Mouse (Mus musculus): ENCODE data around the gene Cox8b. TPM values are rescaled to one million over a fixed set of nuclear protein-coding genes. Genes with fewer than 3 reads are reported as not detected.

The Cox8b gene
- polyA plus RNA-seq, 1 experiment from 2014 or later: not detected

GRCm38 (mm10) chr7:140921225-140921975, 21.2 kb upstream of the Cox8b start:
- WGBS: 22% methylated on average over 22 of the region's 22 CpGs
- H3K4me2 ChIP-seq (replicated peaks; ENCODE audit: low read depth, low read length): no peak overlapping the region; the same call in 1 of the 2 replicates
- H3K4me1 ChIP-seq (ENCODE audit: control insufficient read depth, insufficient read depth, low read length): peaks cover 10% of the 10 kb centered on the region
- 0 out of 2 replicates have a peak, but pooled peaks have one; percentile 30 for ATAC-seq (ENCODE audit: low FRiP score, low TSS enrichment)
- no peak overlapping the region for H3K9ac ChIP-seq (ENCODE audit: low read depth, low read length)
- peak overlapping the region; percentile 35 for H3K4me3 ChIP-seq (ENCODE audit: low read length)
- no peaks in the 10 kb centered on the region for H3K9me3 ChIP-seq (ENCODE audit: control insufficient read depth, low read length)
- H3K27me3 ChIP-seq (ENCODE audit: control insufficient read depth, insufficient read depth, low read length): peaks cover 51% of the 10 kb centered on the region
- H3K27ac ChIP-seq (ENCODE audit: low read depth, low read length): no peak overlapping the region
- no peaks in the 10 kb centered on the region for H3K36me3 ChIP-seq (ENCODE audit: control insufficient read depth, insufficient read depth, low read length)

GRCm38 (mm10) chr7:140920418-140921029, 20.3 kb upstream of the Cox8b start, which contains the start of gene Nlrp6:
TSS of gene Nlrp6 (plus strand) at chr7:140920902.
- no peak for ATAC-seq (ENCODE audit: low FRiP score, low TSS enrichment)
- Histone ChIP-seq H3K9ac (ENCODE audit: low read depth, low read length) (no peak within 1 kb of the TSS), H3K27me3 (ENCODE audit: control insufficient read depth, insufficient read depth, low read length) (peaks cover 51% of the 10 kb centered on the region), H3K4me3 (ENCODE audit: low read length) (peak within 1 kb of the TSS; percentile 35; the same call in 1 of the 2 replicates), H3K36me3 (ENCODE audit: control insufficient read depth, insufficient read depth, low read length) (no peaks in the 10 kb centered on the region), H3K4me1 (ENCODE audit: control insufficient read depth, insufficient read depth, low read length) (peaks cover 10% of the 10 kb centered on the region), H3K4me2 (replicated peaks; ENCODE audit: low read depth, low read length) (no peak within 1 kb of the TSS), H3K27ac (ENCODE audit: low read depth, low read length) (no peak within 1 kb of the TSS), H3K9me3 (ENCODE audit: control insufficient read depth, low read length) (no peaks in the 10 kb centered on the region)
- WGBS: 54% methylated on average over 8 of the region's 8 CpGs

GRCm38 (mm10) chr7:140919911-140920310, 19.7 kb upstream of the Cox8b start:
- Histone ChIP-seq H3K4me1 (ENCODE audit: control insufficient read depth, insufficient read depth, low read length) (peaks cover 10% of the 10 kb centered on the region), H3K27me3 (ENCODE audit: control insufficient read depth, insufficient read depth, low read length) (peaks cover 49% of the 10 kb centered on the region), H3K36me3 (ENCODE audit: control insufficient read depth, insufficient read depth, low read length) (no peaks in the 10 kb centered on the region), H3K27ac (ENCODE audit: low read depth, low read length) (no peak overlapping the region), H3K4me3 (ENCODE audit: low read length) (no peak overlapping the region), H3K9me3 (ENCODE audit: control insufficient read depth, low read length) (no peaks in the 10 kb centered on the region), H3K4me2 (replicated peaks; ENCODE audit: low read depth, low read length) (no peak overlapping the region), H3K9ac (ENCODE audit: low read depth, low read length) (no peak overlapping the region)
- ATAC-seq (ENCODE audit: low FRiP score, low TSS enrichment): no peak
- 52% methylated on average over 4 of the region's 4 CpGs for WGBS

- WGBS: 82% methylated on average over 8 of the region's 8 CpGs
- Histone ChIP-seq H3K27me3 (ENCODE audit: control insufficient read depth, insufficient read depth, low read length) (peaks cover 4% of the 10 kb centered on the region; the same call in 1 of the 2 replicates), H3K27ac (ENCODE audit: low read depth, low read length) (no peak overlapping the region), H3K4me3 (ENCODE audit: low read length) (no peak overlapping the region), H3K4me2 (replicated peaks; ENCODE audit: low read depth, low read length) (no peak overlapping the region), H3K36me3 (ENCODE audit: control insufficient read depth, insufficient read depth, low read length) (no peaks in the 10 kb centered on the region), H3K9me3 (ENCODE audit: control insufficient read depth, low read length) (no peaks in the 10 kb centered on the region), H3K9ac (ENCODE audit: low read depth, low read length) (no peak overlapping the region), H3K4me1 (ENCODE audit: control insufficient read depth, insufficient read depth, low read length) (no peaks in the 10 kb centered on the region)
- ATAC-seq (ENCODE audit: low FRiP score, low TSS enrichment): no peak
These were observed 13.9 kb upstream of the Cox8b start for GRCm38 (mm10) chr7:140914031-140914690.

- Histone ChIP-seq H3K9ac (ENCODE audit: low read depth, low read length) (no peak overlapping the region), H3K27me3 (ENCODE audit: control insufficient read depth, insufficient read depth, low read length) (peaks cover under 1% of the 10 kb centered on the region; the same call in 1 of the 2 replicates), H3K36me3 (ENCODE audit: control insufficient read depth, insufficient read depth, low read length) (no peaks in the 10 kb centered on the region), H3K27ac (ENCODE audit: low read depth, low read length) (no peak overlapping the region), H3K4me2 (replicated peaks; ENCODE audit: low read depth, low read length) (no peak overlapping the region), H3K4me1 (ENCODE audit: control insufficient read depth, insufficient read depth, low read length) (no peaks in the 10 kb centered on the region), H3K9me3 (ENCODE audit: control insufficient read depth, low read length) (no peaks in the 10 kb centered on the region), H3K4me3 (ENCODE audit: low read length) (no peak overlapping the region)
- 76% methylated on average over 5 of the region's 5 CpGs for WGBS
- ATAC-seq (ENCODE audit: low FRiP score, low TSS enrichment): no peak
These were observed 12.7 kb upstream of the Cox8b start for GRCm38 (mm10) chr7:140912846-140913482.

GRCm38 (mm10) chr7:140912293-140912692, 12.0 kb upstream of the Cox8b start:
- Histone ChIP-seq H3K36me3 (ENCODE audit: control insufficient read depth, insufficient read depth, low read length) (no peaks in the 10 kb centered on the region), H3K27ac (ENCODE audit: low read depth, low read length) (no peak overlapping the region), H3K9ac (ENCODE audit: low read depth, low read length) (no peak overlapping the region), H3K27me3 (ENCODE audit: control insufficient read depth, insufficient read depth, low read length) (no peaks in the 10 kb centered on the region), H3K9me3 (ENCODE audit: control insufficient read depth, low read length) (no peaks in the 10 kb centered on the region), H3K4me2 (replicated peaks; ENCODE audit: low read depth, low read length) (no peak overlapping the region), H3K4me3 (ENCODE audit: low read length) (no peak overlapping the region), H3K4me1 (ENCODE audit: control insufficient read depth, insufficient read depth, low read length) (no peaks in the 10 kb centered on the region)
- WGBS: 65% methylated on average over 3 of the region's 3 CpGs
- no peak for ATAC-seq (ENCODE audit: low FRiP score, low TSS enrichment)

GRCm38 (mm10) chr7:140908634-140909107, 8.4 kb upstream of the Cox8b start:
- Histone ChIP-seq H3K9me3 (ENCODE audit: control insufficient read depth, low read length) (no peaks in the 10 kb centered on the region), H3K4me3 (ENCODE audit: low read length) (peak overlapping the region; percentile 39), H3K27me3 (ENCODE audit: control insufficient read depth, insufficient read depth, low read length) (no peaks in the 10 kb centered on the region), H3K9ac (ENCODE audit: low read depth, low read length) (peak overlapping the region; percentile 32; the same call in 1 of the 2 replicates), H3K4me1 (ENCODE audit: control insufficient read depth, insufficient read depth, low read length) (no peaks in the 10 kb centered on the region), H3K36me3 (ENCODE audit: control insufficient read depth, insufficient read depth, low read length) (no peaks in the 10 kb centered on the region), H3K27ac (ENCODE audit: low read depth, low read length) (no peak overlapping the region), H3K4me2 (replicated peaks; ENCODE audit: low read depth, low read length) (peak overlapping the region; percentile 70)
- WGBS: 2% methylated on average over 19 of the region's 19 CpGs
- peak; percentile 82 for ATAC-seq (ENCODE audit: low FRiP score, low TSS enrichment)

GRCm38 (mm10) chr7:140908181-140908580, 7.9 kb upstream of the Cox8b start:
- Histone ChIP-seq H3K27ac (ENCODE audit: low read depth, low read length) (no peak overlapping the region), H3K4me3 (ENCODE audit: low read length) (no peak overlapping the region), H3K4me1 (ENCODE audit: control insufficient read depth, insufficient read depth, low read length) (no peaks in the 10 kb centered on the region), H3K27me3 (ENCODE audit: control insufficient read depth, insufficient read depth, low read length) (no peaks in the 10 kb centered on the region), H3K9me3 (ENCODE audit: control insufficient read depth, low read length) (no peaks in the 10 kb centered on the region), H3K9ac (ENCODE audit: low read depth, low read length) (no peak overlapping the region), H3K4me2 (replicated peaks; ENCODE audit: low read depth, low read length) (no peak overlapping the region; the same call in 1 of the 2 replicates), H3K36me3 (ENCODE audit: control insufficient read depth, insufficient read depth, low read length) (no peaks in the 10 kb centered on the region)
- WGBS: 53% methylated on average over 7 of the region's 7 CpGs
- 0 out of 2 replicates have a peak, but pooled peaks have one; percentile 6 for ATAC-seq (ENCODE audit: low FRiP score, low TSS enrichment)

Data from kidney, embryonic 14.5 days (tissue).